Comparison of ENCODE assay signal across 31 mouse cellular contexts in genomic region chr12:108505846-108506245, GRCm38 (mm10).
"Had no signal": no experiment of that assay in that cellular context is flagged by ENCODE, and none has a peak within 500 bp of the region (broad histone marks: within the 10 kb centered on the region; RNA-seq: fewer than 3 reads in every experiment).

No protein-coding gene starts in this region.

- H3K4me2 ChIP-seq: heart, embryonic 15.5 days; hindbrain, embryonic 12.5 days; hindbrain, embryonic 13.5 days; hindbrain, embryonic 14.5 days; hindbrain, embryonic 15.5 days; intestine, embryonic 15.5 days; kidney, embryonic 15.5 days had no signal

- H3K9ac ChIP-seq: heart, embryonic 15.5 days; hindbrain, embryonic 12.5 days; hindbrain, embryonic 13.5 days; hindbrain, embryonic 14.5 days; hindbrain, embryonic 15.5 days; intestine, embryonic 15.5 days; kidney, embryonic 15.5 days had no signal

- H3K27ac ChIP-seq: heart, embryonic 15.5 days; hindbrain, embryonic 10.5 days; hindbrain, embryonic 12.5 days; hindbrain, embryonic 13.5 days; hindbrain, embryonic 14.5 days; hindbrain, embryonic 15.5 days; hindbrain, postnatal 0 days; intestine, embryonic 15.5 days; kidney, embryonic 15.5 days; kidney, postnatal 0 days; layer of hippocampus, adult 2 months; left cerebral cortex, adult 2 months had no signal

- H3K9me3 ChIP-seq: heart, embryonic 15.5 days; hindbrain, embryonic 10.5 days; hindbrain, embryonic 12.5 days; hindbrain, embryonic 13.5 days; hindbrain, embryonic 15.5 days; intestine, embryonic 15.5 days; kidney, embryonic 15.5 days had no signal

- DNase-seq: heart, postnatal 10 days; heart, postnatal 14 days; heart, postnatal 36 days; heart, postnatal 4 days; kidney, adult 11 months; kidney, adult 18-20 months; kidney, adult 2 months; kidney, adult 8-10 months; kidney, adult 9 months; kidney, postnatal 10 days; kidney, postnatal 14 days; kidney, postnatal 36 days; kidney, postnatal 4 days; layer of hippocampus, adult 9-11 months; layer of hippocampus, postnatal 36 days had no signal

- H3K4me3 ChIP-seq: heart, embryonic 15.5 days; hindbrain, embryonic 10.5 days; hindbrain, embryonic 12.5 days; hindbrain, embryonic 13.5 days; hindbrain, embryonic 15.5 days; intestine, embryonic 15.5 days; kidney, embryonic 15.5 days; layer of hippocampus, adult 2 months; left cerebral cortex, adult 2 months had no signal

- H3K27me3 ChIP-seq: heart, embryonic 15.5 days; hindbrain, embryonic 12.5 days; hindbrain, embryonic 13.5 days; hindbrain, embryonic 15.5 days; intestine, embryonic 15.5 days; kidney, embryonic 15.5 days had no signal

- H3K36me3 ChIP-seq: heart, embryonic 15.5 days; hindbrain, embryonic 12.5 days; hindbrain, embryonic 15.5 days; intestine, embryonic 15.5 days had no signal

- ATAC-seq: hindbrain, embryonic 16.5 days; hindbrain, postnatal 0 days; inflammation-experienced regulatory T-cells, adult 6 months; intestine, embryonic 15.5 days; intestine, embryonic 16.5 days; intestine, postnatal 0 days had no signal
